Mouse (Mus musculus) kidney, postnatal 25 days (tissue): ENCODE results near the gene Med15.

ENCODE experiments used
- DNase-seq, 2 experiments: peaks; one replicate each; pipeline ENCODE4 v3.0.0; 2021; ENCODE audit warnings: mixed read lengths in 2 of 2

The Med15 gene

GRCm38 (mm10) chr16:17647566-17648340 is 84.9 kb downstream of the Med15 start:
- DNase-seq, result no peak

GRCm38 (mm10) chr16:17647156-17647555 is 85.5 kb downstream of the Med15 start:
- DNase-seq, result no peak

- peak; percentile 79 to 92 for DNase-seq
These were observed 86.2 kb downstream of the Med15 start, which contains the start of gene Ccdc74a for GRCm38 (mm10) chr16:17646310-17647114. Gene Ccdc74a (plus strand): TSS chr16:17646470.

GRCm38 (mm10) chr16:17643437-17643990 is 89.2 kb downstream of the Med15 start:
- DNase-seq, result no peak

- no peak for DNase-seq
These were observed 90.4 kb downstream of the Med15 start for GRCm38 (mm10) chr16:17642311-17642710.

GRCm38 (mm10) chr16:17641301-17641700 is 91.4 kb downstream of the Med15 start:
- DNase-seq, result peak; percentile 44 to 70

- DNase-seq, result no peak
These were observed 92.0 kb downstream of the Med15 start for GRCm38 (mm10) chr16:17640706-17641105.

- DNase-seq, result no peak
These were observed 92.7 kb downstream of the Med15 start for GRCm38 (mm10) chr16:17639951-17640350.

GRCm38 (mm10) chr16:17639081-17639480 is 93.6 kb downstream of the Med15 start:
- no peak for DNase-seq

GRCm38 (mm10) chr16:17638036-17638628 is 94.6 kb downstream of the Med15 start:
- DNase-seq, result no peak

- DNase-seq, result no peak
These were observed 95.1 kb downstream of the Med15 start for GRCm38 (mm10) chr16:17637610-17638009.

GRCm38 (mm10) chr16:17636904-17637303 is 95.8 kb downstream of the Med15 start:
- DNase-seq, result no peak

- no peak for DNase-seq
These were observed 99.1 kb downstream of the Med15 start for GRCm38 (mm10) chr16:17633481-17634181.

GRCm38 (mm10) chr16:17632580-17632979 is 100.1 kb downstream of the Med15 start:
- no peak for DNase-seq

GRCm38 (mm10) chr16:17626269-17626555 is 106.5 kb downstream of the Med15 start:
- no peak for DNase-seq

GRCm38 (mm10) chr16:17625488-17626268 is 107.0 kb downstream of the Med15 start:
- no peak for DNase-seq

- DNase-seq, result no peak
These were observed 110.8 kb downstream of the Med15 start for GRCm38 (mm10) chr16:17621936-17622335.

- peak; percentile 91 to 95 for DNase-seq
These were observed 113.2 kb downstream of the Med15 start, which contains the start of gene Smpd4 for GRCm38 (mm10) chr16:17619198-17620105. Gene Smpd4 (plus strand): TSS chr16:17619354.

GRCm38 (mm10) chr16:17617922-17618565 is 114.6 kb downstream of the Med15 start:
- DNase-seq, result peak; percentile 65 to 69

- no peak for DNase-seq
These were observed 116.5 kb downstream of the Med15 start for GRCm38 (mm10) chr16:17616212-17616611.
